Mouse (Mus musculus) limb, embryonic 12.5 days (tissue): ENCODE results near the gene Spock2. TPM values are rescaled to one million over a fixed set of nuclear protein-coding genes. Genes with fewer than 3 reads are reported as not detected.

Experiments
- ATAC-seq: fragments of 200-750 bp; cut with Nextera tagmentation; 2 replicates; pipeline ENCODE4 v1.8.0; 2017; ENCODE audit warnings: low read depth, moderate TSS enrichment; ENCODE audit not compliant: insufficient number of reproducible peaks, insufficient read depth, low FRiP score, low TSS enrichment
- H3K27ac ChIP-seq: fragments of 300-500 bp; sonication (generic); 2 replicates; pipeline ENCODE4 v1.5.1; 2016; ENCODE audit warnings: mild to moderate bottlenecking, moderate library complexity
- H3K27me3 ChIP-seq: fragments of 300-500 bp; sonication (generic); 2 replicates; pipeline ENCODE4 v1.6.1; 2016; ENCODE audit warnings: mild to moderate bottlenecking, moderate library complexity
- H3K36me3 ChIP-seq: fragments of 300-500 bp; sonication (generic); 2 replicates; pipeline ENCODE4 v1.6.1; 2016; ENCODE audit warnings: mild to moderate bottlenecking, moderate library complexity
- H3K4me1 ChIP-seq: fragments of 300-500 bp; sonication (generic); replicated peaks from 2 replicates; pipeline ENCODE4 v1.6.1; 2016
- H3K4me2 ChIP-seq: fragments of 300-500 bp; sonication (generic); 2 replicates; pipeline ENCODE4 v1.6.1; 2016; ENCODE audit warnings: mild to moderate bottlenecking, moderate library complexity
- H3K4me3 ChIP-seq: fragments of 300-500 bp; sonication (generic); replicated peaks from 2 replicates; pipeline ENCODE4 v1.5.1; 2016; ENCODE audit warnings: mild to moderate bottlenecking
- H3K9ac ChIP-seq: fragments of 300-500 bp; sonication (generic); replicated peaks from 2 replicates; pipeline ENCODE4 v1.6.1; 2016; ENCODE audit warnings: mild to moderate bottlenecking, moderate library complexity
- H3K9me3 ChIP-seq: fragments of 300-500 bp; sonication (generic); 2 replicates; pipeline ENCODE4 v1.6.1; 2016; ENCODE audit warnings: mild to moderate bottlenecking, moderate library complexity
- WGBS: fragments of 180-500 bp; shearing (Covaris S2); methylation state at CpG from one replicate; pipeline ENCODE4 v1.1.7; 2016; 5-methylcytosine and 5-hydroxymethylcytosine counted together
- polyA plus RNA-seq: library from polyadenylated mRNA; unstranded; fragments of >200 nt; fragmentation: Nextera tagmentation; extraction: Ambion mirVana; gene quantifications from 2 replicates; pipeline ENCODE4 v1.2.1, GENCODE M21; 2016

The Spock2 gene
- polyA plus RNA-seq = 4.1 and 4.4 TPM in 2 replicates

DNA sequence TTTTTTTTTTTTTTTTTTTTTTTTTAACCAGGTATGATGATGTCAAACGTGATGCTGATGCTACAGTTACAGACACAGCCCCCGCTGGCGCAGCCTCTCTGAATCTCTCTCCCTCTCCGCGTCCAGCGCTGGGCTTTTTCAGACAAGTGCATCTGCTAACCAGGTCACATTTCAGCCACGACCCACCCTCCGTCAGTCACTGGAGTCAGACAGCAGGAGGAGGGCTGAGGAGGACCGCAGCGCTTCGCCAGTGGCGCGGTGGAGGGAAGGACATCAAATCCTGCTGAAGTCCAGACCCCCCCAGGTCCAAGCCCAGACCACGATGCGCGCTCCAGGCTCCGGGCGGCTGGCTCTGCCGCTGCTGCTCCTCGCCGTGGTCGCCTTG is at the start of gene Spock2:
Spock2 (plus strand) TSS at position 74 of the 385 bp plus-strand sequence.
- H3K9me3 ChIP-seq = no peaks in the 10 kb centered on the region
- peaks cover 28% of the 10 kb centered on the region for H3K4me1 ChIP-seq
- H3K4me2 ChIP-seq = peak within 1 kb of the TSS; percentile 98
- under 1% methylated on average over 22 of the region's 22 CpGs for WGBS
- peaks cover 73% of the 10 kb centered on the region for H3K27me3 ChIP-seq
- peak within 1 kb of the TSS; percentile 61 for H3K4me3 ChIP-seq
- H3K27ac ChIP-seq = no peak within 1 kb of the TSS
- ATAC-seq = no peak
- H3K9ac ChIP-seq = peak within 1 kb of the TSS; percentile 64
- H3K36me3 ChIP-seq = no peaks in the 10 kb centered on the region

GRCm38 (mm10) chr10:60062173-60062572 is 43.8 kb upstream of the Spock2 start:
- Histone ChIP-seq H3K27ac (0 out of 2 replicates have a peak overlapping the region, but pooled peaks have one; percentile 23), H3K9me3 (peaks cover 7% of the 10 kb centered on the region; the same call in 1 of the 2 replicates), H3K9ac (no peak overlapping the region), H3K4me1 (0 out of 2 replicates have a peak, but pooled peaks cover 4% of the 10 kb centered on the region), H3K27me3 (no peaks in the 10 kb centered on the region), H3K4me3 (no peak overlapping the region), H3K4me2 (no peak overlapping the region), H3K36me3 (peaks cover 22% of the 10 kb centered on the region; the same call in 1 of the 2 replicates)
- 86% methylated on average over 5 of the region's 5 CpGs for WGBS
- no peak for ATAC-seq

DNA sequence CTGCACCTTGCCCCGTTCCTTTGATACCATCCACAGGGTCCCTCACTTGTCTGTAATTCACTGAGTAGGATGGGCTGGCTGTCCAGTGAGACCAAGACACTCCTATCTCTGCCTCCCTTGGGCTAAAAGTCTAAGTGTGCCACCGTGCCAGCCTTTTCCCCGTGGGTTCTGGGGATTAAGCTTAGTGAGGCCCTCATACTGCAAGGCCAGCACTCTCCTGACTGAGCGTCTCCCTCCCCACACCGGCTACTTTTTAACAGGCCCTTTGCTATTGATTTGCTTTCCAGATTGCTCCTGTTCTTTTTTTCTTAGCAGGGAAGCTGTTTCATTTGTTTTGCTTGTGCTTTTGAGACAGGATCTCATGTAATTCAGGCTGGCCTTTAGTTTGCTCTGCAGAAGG is 43.1 kb upstream of the Spock2 start:
- Histone ChIP-seq H3K36me3 (peaks cover 19% of the 10 kb centered on the region; the same call in 1 of the 2 replicates), H3K9ac (no peak overlapping the region), H3K4me1 (0 out of 2 replicates have a peak, but pooled peaks cover 4% of the 10 kb centered on the region), H3K9me3 (peaks cover 2% of the 10 kb centered on the region; the same call in 1 of the 2 replicates), H3K4me2 (no peak overlapping the region), H3K4me3 (no peak overlapping the region), H3K27ac (no peak overlapping the region), H3K27me3 (no peaks in the 10 kb centered on the region)
- WGBS = 47% methylated on average over 5 of the region's 5 CpGs
- no peak for ATAC-seq

GRCm38 (mm10) chr10:60066524-60066923 is 39.5 kb upstream of the Spock2 start:
- no peak overlapping the region for H3K27ac ChIP-seq
- no peaks in the 10 kb centered on the region for H3K9me3 ChIP-seq
- no peak overlapping the region for H3K9ac ChIP-seq
- no peak overlapping the region for H3K4me3 ChIP-seq
- H3K4me1 ChIP-seq = peaks cover 18% of the 10 kb centered on the region
- no peaks in the 10 kb centered on the region for H3K27me3 ChIP-seq
- WGBS = 65% methylated on average over 3 of the region's 3 CpGs
- no peak for ATAC-seq
- H3K36me3 ChIP-seq = peaks cover 19% of the 10 kb centered on the region; the same call in 1 of the 2 replicates
- H3K4me2 ChIP-seq = no peak overlapping the region

GRCm38 (mm10) chr10:60075159-60075558 is 30.9 kb upstream of the Spock2 start:
- WGBS = 84% methylated on average over 1 of the region's 1 CpGs
- Histone ChIP-seq H3K9ac (no peak overlapping the region), H3K27me3 (no peaks in the 10 kb centered on the region), H3K27ac (no peak overlapping the region), H3K4me2 (no peak overlapping the region), H3K4me3 (no peak overlapping the region), H3K9me3 (no peaks in the 10 kb centered on the region), H3K4me1 (peaks cover 16% of the 10 kb centered on the region), H3K36me3 (no peaks in the 10 kb centered on the region)
- no peak for ATAC-seq

- ATAC-seq = no peak
- Histone ChIP-seq H3K4me3 (no peak overlapping the region), H3K4me1 (peaks cover 35% of the 10 kb centered on the region), H3K27me3 (no peaks in the 10 kb centered on the region), H3K36me3 (no peaks in the 10 kb centered on the region), H3K9ac (no peak overlapping the region), H3K27ac (no peak overlapping the region), H3K4me2 (no peak overlapping the region), H3K9me3 (no peaks in the 10 kb centered on the region)
- WGBS = 90% methylated on average over 7 of the region's 7 CpGs
Measured at GRCm38 (mm10) chr10:60077226-60077625, 28.8 kb upstream of the Spock2 start.

GRCm38 (mm10) chr10:60077736-60078560 is 28.1 kb upstream of the Spock2 start:
- H3K9ac ChIP-seq = 0 out of 2 replicates have a peak overlapping the region, but pooled peaks have one; percentile 1
- no peaks in the 10 kb centered on the region for H3K9me3 ChIP-seq
- no peaks in the 10 kb centered on the region for H3K27me3 ChIP-seq
- 0 out of 2 replicates have a peak overlapping the region, but pooled peaks have one; percentile 7 for H3K27ac ChIP-seq
- H3K4me3 ChIP-seq = no peak overlapping the region
- H3K36me3 ChIP-seq = no peaks in the 10 kb centered on the region
- no peak for ATAC-seq
- H3K4me2 ChIP-seq = no peak overlapping the region
- 61% methylated on average over 18 of the region's 18 CpGs for WGBS
- H3K4me1 ChIP-seq = peaks cover 35% of the 10 kb centered on the region

- peaks cover 35% of the 10 kb centered on the region for H3K4me1 ChIP-seq
- no peak overlapping the region for H3K4me3 ChIP-seq
- H3K36me3 ChIP-seq = no peaks in the 10 kb centered on the region
- no peak for ATAC-seq
- no peaks in the 10 kb centered on the region for H3K27me3 ChIP-seq
- H3K27ac ChIP-seq = no peak overlapping the region
- 75% methylated on average over 5 of the region's 5 CpGs for WGBS
- no peaks in the 10 kb centered on the region for H3K9me3 ChIP-seq
- 0 out of 2 replicates have a peak overlapping the region, but pooled peaks have one; percentile 1 for H3K9ac ChIP-seq
- H3K4me2 ChIP-seq = no peak overlapping the region
Measured at GRCm38 (mm10) chr10:60078561-60078917, 27.5 kb upstream of the Spock2 start.

DNA sequence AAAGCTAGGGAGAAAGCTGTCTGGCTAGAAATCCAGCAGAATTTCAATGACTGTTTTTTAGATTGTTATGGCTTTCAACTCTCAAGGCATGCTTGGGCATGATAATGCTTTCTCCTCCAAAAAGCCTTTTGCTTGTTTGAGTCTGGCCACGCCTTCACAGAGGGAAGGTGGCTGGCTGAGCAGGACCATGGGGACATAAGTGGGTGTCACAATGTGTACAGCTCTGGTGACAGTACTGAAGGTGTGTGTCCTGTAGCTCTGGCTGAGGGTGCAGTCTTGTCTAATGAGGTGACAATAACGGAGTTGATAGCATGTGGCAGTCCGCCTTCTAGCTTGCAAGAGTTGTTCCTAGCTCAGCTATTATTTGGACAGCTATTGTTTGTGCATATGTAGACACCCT is 25.8 kb upstream of the Spock2 start:
- Histone ChIP-seq H3K36me3 (no peaks in the 10 kb centered on the region), H3K9me3 (no peaks in the 10 kb centered on the region), H3K4me3 (no peak overlapping the region), H3K9ac (no peak overlapping the region), H3K27me3 (no peaks in the 10 kb centered on the region), H3K4me1 (peaks cover 35% of the 10 kb centered on the region), H3K27ac (peak overlapping the region; percentile 83; the same call in 1 of the 2 replicates), H3K4me2 (no peak overlapping the region)
- no peak for ATAC-seq
- WGBS = 70% methylated on average over 3 of the region's 3 CpGs

DNA sequence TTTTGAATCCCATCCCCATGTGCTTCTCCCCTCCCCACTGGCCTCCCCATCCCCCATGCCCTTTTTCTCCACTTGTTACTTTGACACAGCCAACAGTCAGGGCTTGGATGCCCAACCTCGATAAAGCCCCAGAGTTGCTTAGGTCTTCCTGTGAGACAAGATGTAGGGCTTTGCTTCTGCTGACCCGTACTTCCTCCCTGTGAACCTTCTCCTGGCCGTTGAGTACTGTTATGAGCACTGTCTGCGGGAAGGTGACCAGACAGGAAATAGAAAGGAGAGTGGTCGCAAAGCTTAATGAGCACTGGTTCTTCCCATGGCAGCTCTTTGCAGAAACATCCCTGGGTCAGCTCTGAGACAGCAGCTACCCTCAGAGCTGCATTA is 25.4 kb upstream of the Spock2 start:
- Histone ChIP-seq H3K4me1 (peaks cover 35% of the 10 kb centered on the region), H3K4me3 (no peak overlapping the region), H3K9me3 (no peaks in the 10 kb centered on the region), H3K9ac (0 out of 2 replicates have a peak overlapping the region, but pooled peaks have one; percentile 5), H3K27ac (peak overlapping the region; percentile 83), H3K27me3 (no peaks in the 10 kb centered on the region), H3K36me3 (no peaks in the 10 kb centered on the region), H3K4me2 (peak overlapping the region; percentile 27; the same call in 1 of the 2 replicates)
- 21% methylated on average over 5 of the region's 5 CpGs for WGBS
- ATAC-seq = no peak

DNA sequence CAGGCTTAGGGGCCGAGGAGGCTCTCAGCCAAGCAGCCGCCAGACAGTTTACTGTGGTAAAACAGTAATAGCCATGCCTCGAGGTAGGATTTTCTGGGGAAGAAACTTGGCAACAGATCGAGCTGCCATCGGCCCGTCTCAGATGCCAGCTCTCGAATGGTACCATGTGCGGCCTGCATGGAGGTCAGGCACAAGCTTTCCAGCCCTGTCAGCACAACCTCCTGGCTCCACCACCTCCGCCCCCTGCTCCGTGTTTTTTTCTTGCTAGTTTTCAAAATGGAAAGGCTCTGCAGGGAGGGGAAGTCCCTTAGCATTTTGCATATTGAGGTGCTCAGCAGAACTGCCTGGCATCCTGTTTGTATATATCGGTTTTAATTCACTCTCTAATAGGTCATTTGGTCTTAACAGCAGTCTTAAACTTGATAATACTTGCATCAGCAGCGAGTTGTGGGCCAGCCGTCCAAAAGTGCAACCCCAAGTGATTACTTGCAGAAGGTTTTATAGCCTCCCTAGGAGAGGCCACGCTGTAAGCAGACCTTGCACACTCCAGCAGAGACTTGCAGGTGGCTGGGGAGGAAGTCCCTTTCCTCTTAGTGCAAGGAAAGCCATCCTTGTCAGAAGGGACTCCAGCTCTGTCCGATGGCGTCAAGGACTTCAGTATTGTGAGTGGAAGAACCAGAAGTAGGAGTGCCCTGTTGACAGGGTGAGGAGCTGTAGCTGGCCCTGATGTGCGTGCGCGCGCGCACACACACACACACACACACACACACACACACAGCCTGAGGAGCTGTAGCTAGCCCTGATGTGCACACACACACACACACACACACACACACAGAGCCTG is 24.8 kb upstream of the Spock2 start:
- H3K4me3 ChIP-seq = no peak overlapping the region
- H3K27me3 ChIP-seq = no peaks in the 10 kb centered on the region
- H3K9me3 ChIP-seq = no peaks in the 10 kb centered on the region
- peak overlapping the region; percentile 83 for H3K27ac ChIP-seq
- no peaks in the 10 kb centered on the region for H3K36me3 ChIP-seq
- WGBS = 33% methylated on average over 21 of the region's 21 CpGs
- peaks cover 35% of the 10 kb centered on the region for H3K4me1 ChIP-seq
- 0 out of 2 replicates have a peak, but pooled peaks have one; percentile 7 for ATAC-seq
- peak overlapping the region; percentile 27 for H3K4me2 ChIP-seq
- H3K9ac ChIP-seq = 0 out of 2 replicates have a peak overlapping the region, but pooled peaks have one; percentile 5
